Mouse (Mus musculus) 3134 (cell line): ENCODE measurements around the gene Myrf.

ENCODE experiments used
- DNase-seq: peaks from one replicate; pipeline ENCODE4 v3.0.0-alpha.2; 2011; ENCODE audit warnings: low spot score; ENCODE audit not compliant: insufficient read length; ENCODE audit errors: extremely low read depth

Myrf gene

GRCm38 (mm10) chr19:10213796-10214471 is 26.6 kb downstream of the Myrf start:
- no peak for DNase-seq

- no peak for DNase-seq
Measured at GRCm38 (mm10) chr19:10210885-10211284, 29.7 kb downstream of the Myrf start.

- no peak for DNase-seq
Measured at GRCm38 (mm10) chr19:10208851-10209250, 31.7 kb downstream of the Myrf start.

- DNase-seq, result no peak
Measured at GRCm38 (mm10) chr19:10205051-10205450, 35.5 kb downstream of the Myrf start.

- no peak for DNase-seq
Measured at GRCm38 (mm10) chr19:10204616-10205001, 35.9 kb downstream of the Myrf start.

- peak; percentile 85 for DNase-seq
Measured at GRCm38 (mm10) chr19:10203848-10204615, 36.5 kb downstream of the Myrf start, which contains the start of the genes Tmem258 and Fen1. Gene Tmem258 (plus strand): TSS chr19:10204014. Gene Fen1 (minus strand): TSS chr19:10204169.

- DNase-seq, result no peak
Measured at GRCm38 (mm10) chr19:10203146-10203847, 37.3 kb downstream of the Myrf start.

GRCm38 (mm10) chr19:10198723-10199122 is 41.8 kb downstream of the Myrf start:
- peak; percentile 42 for DNase-seq

- no peak for DNase-seq
Measured at GRCm38 (mm10) chr19:10198286-10198685, 42.3 kb downstream of the Myrf start.

- DNase-seq, result no peak
Measured at GRCm38 (mm10) chr19:10197130-10197529, 43.4 kb downstream of the Myrf start.

GRCm38 (mm10) chr19:10195252-10195651 is 45.3 kb downstream of the Myrf start:
- peak; percentile 67 for DNase-seq

- DNase-seq, result no peak
Measured at GRCm38 (mm10) chr19:10194337-10194736, 46.2 kb downstream of the Myrf start.

GRCm38 (mm10) chr19:10191326-10191725 is 49.2 kb downstream of the Myrf start:
- no peak for DNase-seq

GRCm38 (mm10) chr19:10190796-10191195 is 49.8 kb downstream of the Myrf start:
- no peak for DNase-seq

- no peak for DNase-seq
Measured at GRCm38 (mm10) chr19:10189940-10190339, 50.6 kb downstream of the Myrf start.

- no peak for DNase-seq
Measured at GRCm38 (mm10) chr19:10189022-10189421, 51.5 kb downstream of the Myrf start.

- no peak for DNase-seq
Measured at GRCm38 (mm10) chr19:10188281-10188811, 52.2 kb downstream of the Myrf start.

- DNase-seq, result no peak
Measured at GRCm38 (mm10) chr19:10186569-10186968, 54.0 kb downstream of the Myrf start.

- DNase-seq, result no peak
Measured at GRCm38 (mm10) chr19:10185876-10186275, 54.7 kb downstream of the Myrf start.

GRCm38 (mm10) chr19:10184096-10184495 is 56.5 kb downstream of the Myrf start:
- peak; percentile 72 for DNase-seq
